Mouse (Mus musculus) ES-E14 (cell line): ENCODE measurements around the gene Ipo4. TPM values are rescaled to one million over a fixed set of nuclear protein-coding genes. Genes with fewer than 3 reads are reported as not detected.

Source experiments
- DNase-seq: peaks from one replicate; pipeline ENCODE4 v3.0.0-alpha.2; 2013; ENCODE audit warnings: low read depth, low spot score
- H3K27ac ChIP-seq: 2 replicates; pipeline ENCODE4 v1.5.1; 2012; ENCODE audit warnings: low read depth, mild to moderate bottlenecking, low read length, moderate library complexity, mixed read lengths; ENCODE audit not compliant: poor library complexity, insufficient read depth, severe bottlenecking
- H3K36me3 ChIP-seq: 2 replicates; pipeline ENCODE4 v1.6.1; 2012; ENCODE audit warnings: mild to moderate bottlenecking, low read length, moderate library complexity, mixed read lengths; ENCODE audit not compliant: control insufficient read depth, poor library complexity, insufficient read depth, severe bottlenecking
- H3K4me1 ChIP-seq, 2 experiments: fragments of 150-350 bp in 1 of 2; sonication (generic) in 1 of 2; 2 replicates each; pipeline ENCODE4 v1.6.1; 2012; ENCODE audit warnings: low read length in 2 of 2, mild to moderate bottlenecking in 1 of 2, mixed read lengths in 1 of 2; ENCODE audit not compliant: control insufficient read depth in 2 of 2, insufficient read depth in 2 of 2, poor library complexity in 1 of 2
- H3K4me3 ChIP-seq, 2 experiments: fragments of 150-350 bp in 1 of 2; sonication (generic) in 1 of 2; 2 replicates each; pipeline ENCODE4 v1.5.1; 2012; ENCODE audit warnings: low read length in 2 of 2, low read depth in 1 of 2, mild to moderate bottlenecking in 1 of 2, mixed read lengths in 1 of 2; ENCODE audit not compliant: insufficient read depth in 1 of 2, poor library complexity in 1 of 2, severe bottlenecking in 1 of 2
- H3K9ac ChIP-seq: 2 replicates; pipeline ENCODE4 v1.6.1; 2012; ENCODE audit warnings: low read depth, mild to moderate bottlenecking, low read length, mixed read lengths; ENCODE audit not compliant: poor library complexity, insufficient read depth, severe bottlenecking
- H3K9me3 ChIP-seq: fragments of 150-350 bp; sonication (generic); 2 replicates; pipeline ENCODE4 v1.6.1; 2012; ENCODE audit warnings: low read depth, mild to moderate bottlenecking, low read length; ENCODE audit not compliant: control insufficient read depth, insufficient read depth
- CHD2 ChIP-seq: IDR thresholded peaks from 2 replicates; pipeline ENCODE4 v1.6.1; 2014; ENCODE audit warnings: mild to moderate bottlenecking, low read depth, low read length, inconsistent platforms
- HCFC1 ChIP-seq: IDR thresholded peaks from 2 replicates; pipeline ENCODE4 v1.6.1; 2012; ENCODE audit warnings: low read length, inconsistent platforms, borderline replicate concordance; ENCODE audit not compliant: insufficient read depth
- MAFK ChIP-seq: IDR thresholded peaks from 2 replicates; pipeline ENCODE4 v1.6.1; 2014; ENCODE audit warnings: mild to moderate bottlenecking, low read depth, low read length, inconsistent platforms; ENCODE audit not compliant: insufficient read depth
- ZC3H11A ChIP-seq: IDR thresholded peaks from 2 replicates; pipeline ENCODE4 v1.6.1; 2012; ENCODE audit warnings: low read depth, mild to moderate bottlenecking, inconsistent platforms, low read length, borderline replicate concordance
- ZNF384 ChIP-seq: IDR thresholded peaks from 2 replicates; pipeline ENCODE4 v1.6.1; 2012; ENCODE audit warnings: low read depth, low read length, inconsistent platforms
- in situ Hi-C, 2 experiments: fragments of 600-800 bp; cut with MboI; formaldehyde crosslinking; loops; one replicate each; pipeline ENCODE4 v1.15.1; 2025; ENCODE audit warnings: low sequenced_read_pairs in 2 of 2, inconsistent platforms in 1 of 2; ENCODE audit not compliant: unreplicated experiment in 2 of 2
- total RNA-seq: library from RNA; depleted of rRNA; stranded (reverse); fragments of 300-350 nt; gene quantifications from 2 replicates; pipeline ENCODE4 v1.2.3, GENCODE M21; 2012

Ipo4 gene
- total RNA-seq, 1 experiment, result 62.9 TPM

- Histone ChIP-seq H3K27ac (no peak overlapping the region), H3K4me3 (no peak overlapping the region), H3K9ac (no peak overlapping the region), H3K36me3 (no peaks in the 10 kb centered on the region; the same call in 1 of the 2 replicates), H3K4me1 (peaks cover 0 to 8% of the 10 kb centered on the region in 2 experiments; a peak in 2 of 4 replicates), H3K9me3 (no peaks in the 10 kb centered on the region)
- DNase-seq, result no peak
- in situ Hi-C loops, result no loop called here
- TF ChIP-seq MAFK (no peak), ZNF384 (no peak), ZC3H11A (no peak), HCFC1 (no peak), CHD2 (no peak)
Observed at GRCm38 (mm10) chr14:55615876-55616275, 19.9 kb downstream of the Ipo4 start.

- TF ChIP-seq CHD2 (no peak), MAFK (no peak)
- peaks cover 2% of the 10 kb centered on the region; the same call in 1 of the 2 replicates for H3K36me3 ChIP-seq
- H3K9me3 ChIP-seq, result no peaks in the 10 kb centered on the region
- no peak for DNase-seq
- H3K27ac ChIP-seq, result no peak overlapping the region
- H3K4me1 ChIP-seq, result peaks cover 0 to 8% of the 10 kb centered on the region in 2 experiments; a peak in 2 of 4 replicates
- no peak overlapping the region for H3K4me3 ChIP-seq
- in situ Hi-C loops, result no loop called here
- no peak overlapping the region for H3K9ac ChIP-seq
Observed at GRCm38 (mm10) chr14:55614565-55615178, 21.1 kb downstream of the Ipo4 start.

- H3K9ac ChIP-seq, result no peak overlapping the region
- in situ Hi-C loops, result no loop called here
- TF ChIP-seq HCFC1, result no peak
- TF ChIP-seq CHD2, result no peak
- TF ChIP-seq MAFK, result no peak
- TF ChIP-seq ZC3H11A, result no peak
- no peak for TF ChIP-seq ZNF384
- no peaks in the 10 kb centered on the region for H3K9me3 ChIP-seq
- peaks cover 0 to 2% of the 10 kb centered on the region in 2 experiments; a peak in 1 of 4 replicates for H3K4me1 ChIP-seq
- H3K36me3 ChIP-seq, result peaks cover 9% of the 10 kb centered on the region
- H3K4me3 ChIP-seq, result no peak overlapping the region
- no peak for DNase-seq
- no peak overlapping the region for H3K27ac ChIP-seq
Observed at GRCm38 (mm10) chr14:55613346-55613745, 22.4 kb downstream of the Ipo4 start.

- in situ Hi-C loops, result no loop called here
- no peak overlapping the region for H3K9ac ChIP-seq
- H3K4me3 ChIP-seq, result no peak overlapping the region
- DNase-seq, result no peak
- TF ChIP-seq ZC3H11A (no peak), ZNF384 (no peak), MAFK (no peak), CHD2 (no peak), HCFC1 (no peak)
- H3K9me3 ChIP-seq, result no peaks in the 10 kb centered on the region
- peaks cover 29% of the 10 kb centered on the region for H3K36me3 ChIP-seq
- H3K4me1 ChIP-seq, result peaks cover 0 to 9% of the 10 kb centered on the region in 2 experiments; a peak in 2 of 4 replicates
- no peak overlapping the region for H3K27ac ChIP-seq
Observed at GRCm38 (mm10) chr14:55608339-55608738, 27.4 kb downstream of the Ipo4 start.
